Mouse (Mus musculus) MEL (cell line): ENCODE results near the gene 4930519G04Rik. TPM values are rescaled to one million over a fixed set of nuclear protein-coding genes. Genes with fewer than 3 reads are reported as not detected.

Source experiments
- DNase-seq: peaks from one replicate; pipeline ENCODE4 v3.0.0; 2011; ENCODE audit warnings: low read depth, low spot score
- H3K27ac ChIP-seq: 2 replicates; pipeline ENCODE4 v1.5.1; 2012; ENCODE audit warnings: low read depth, mild to moderate bottlenecking, control low read depth, low read length, moderate library complexity; ENCODE audit not compliant: control insufficient read depth
- H3K27me3 ChIP-seq, 2 experiments: fragments of 150-350 bp in 1 of 2; sonication (generic) in 1 of 2; 2 replicates each; pipeline ENCODE4 v1.6.1; 2012; ENCODE audit warnings: low read length in 2 of 2, mild to moderate bottlenecking in 2 of 2, improper control_type of control experiment in 1 of 2, moderate library complexity in 1 of 2; ENCODE audit not compliant: insufficient read depth in 2 of 2, control insufficient read depth in 1 of 2
- H3K36me3 ChIP-seq, 2 experiments: 2 replicates each; pipeline ENCODE4 v1.6.1; 2012 to 2014; ENCODE audit warnings: low read length in 2 of 2, improper control_type of control experiment in 1 of 2, inconsistent platforms in 1 of 2, mild to moderate bottlenecking in 1 of 2; ENCODE audit not compliant: insufficient read depth in 2 of 2, control insufficient read depth in 1 of 2
- H3K4me1 ChIP-seq, 2 experiments: fragments of 150-350 bp in 1 of 2; sonication (generic) in 1 of 2; 2 replicates each; pipeline ENCODE4 v1.6.1; 2012; ENCODE audit warnings: low read length in 2 of 2, improper control_type of control experiment in 1 of 2, mild to moderate bottlenecking in 1 of 2; ENCODE audit not compliant: insufficient read depth in 2 of 2, control insufficient read depth in 1 of 2
- H3K4me3 ChIP-seq, 2 experiments: fragments of 150-350 bp in 1 of 2; sonication (generic) in 1 of 2; 2 replicates each; pipeline ENCODE4 v1.5.1; 2012; ENCODE audit warnings: low read depth in 2 of 2, low read length in 2 of 2, mild to moderate bottlenecking in 2 of 2, moderate library complexity in 2 of 2, control low read depth in 1 of 2, improper control_type of control experiment in 1 of 2; ENCODE audit not compliant: control insufficient read depth in 1 of 2, insufficient read depth in 1 of 2
- H3K79me2 ChIP-seq: 2 replicates; pipeline ENCODE4 v1.6.1; 2012; ENCODE audit warnings: mild to moderate bottlenecking, low read length, moderate library complexity; ENCODE audit not compliant: control insufficient read depth, poor library complexity, insufficient read depth
- H3K9ac ChIP-seq: 2 replicates; pipeline ENCODE4 v1.6.1; 2012; ENCODE audit warnings: low read depth, mild to moderate bottlenecking, control low read depth, low read length, moderate library complexity; ENCODE audit not compliant: control insufficient read depth, poor library complexity, severe bottlenecking
- H3K9me3 ChIP-seq: fragments of 150-350 bp; sonication (generic); replicated peaks from 2 replicates; pipeline ENCODE4 v1.6.1; 2012; ENCODE audit warnings: mild to moderate bottlenecking, low read length, improper control_type of control experiment, moderate library complexity; ENCODE audit not compliant: insufficient read depth
- BHLHE40 ChIP-seq: IDR thresholded peaks from 2 replicates; pipeline ENCODE4 v1.6.1; 2012; ENCODE audit warnings: low read depth, mild to moderate bottlenecking, inconsistent platforms, low read length, improper control_type of control experiment, borderline replicate concordance
- CHD1 ChIP-seq: IDR thresholded peaks from 2 replicates; pipeline ENCODE4 v1.6.1; 2012; ENCODE audit warnings: low read depth, mild to moderate bottlenecking, inconsistent platforms, low read length, improper control_type of control experiment
- E2F4 ChIP-seq: IDR thresholded peaks from 2 replicates; pipeline ENCODE4 v1.6.1; 2011; ENCODE audit warnings: low read depth, low read length, improper control_type of control experiment, borderline replicate concordance
- EP300 ChIP-seq, 2 experiments: IDR thresholded peaks; 2 replicates each; pipeline ENCODE4 v1.6.1; 2011; ENCODE audit warnings: improper control_type of control experiment in 2 of 2, low read length in 2 of 2, low read depth in 1 of 2, mild to moderate bottlenecking in 1 of 2
- ETS1 ChIP-seq: IDR thresholded peaks from 2 replicates; pipeline ENCODE4 v1.6.1; 2012; ENCODE audit warnings: low read depth, mild to moderate bottlenecking, inconsistent platforms, low read length, improper control_type of control experiment, moderate library complexity
- MAFK ChIP-seq: IDR thresholded peaks from 2 replicates; pipeline ENCODE4 v1.6.1; 2011; ENCODE audit warnings: low read depth, mild to moderate bottlenecking, low read length, improper control_type of control experiment, borderline replicate concordance
- MAX ChIP-seq: IDR thresholded peaks from 2 replicates; pipeline ENCODE4 v1.6.1; 2011; ENCODE audit warnings: low read length, improper control_type of control experiment
- MXI1 ChIP-seq: IDR thresholded peaks from 2 replicates; pipeline ENCODE4 v1.6.1; 2011; ENCODE audit warnings: mild to moderate bottlenecking, low read depth, low read length, improper control_type of control experiment
- NELFE ChIP-seq: IDR thresholded peaks from 2 replicates; pipeline ENCODE4 v1.6.1; 2011; ENCODE audit warnings: low read depth, low read length, improper control_type of control experiment
- NRF1 ChIP-seq: IDR thresholded peaks from 2 replicates; pipeline ENCODE4 v1.6.1; 2014; ENCODE audit warnings: low read depth, mild to moderate bottlenecking, inconsistent platforms, low read length, improper control_type of control experiment, moderate library complexity; ENCODE audit not compliant: poor library complexity, insufficient read depth, severe bottlenecking
- RCOR1 ChIP-seq: IDR thresholded peaks from 2 replicates; pipeline ENCODE4 v1.6.1; 2012; ENCODE audit warnings: low read depth, mild to moderate bottlenecking, inconsistent platforms, low read length, improper control_type of control experiment
- TCF12 ChIP-seq: IDR thresholded peaks from 2 replicates; pipeline ENCODE4 v1.6.1; 2014; ENCODE audit warnings: low read depth, mild to moderate bottlenecking, inconsistent platforms, low read length, improper control_type of control experiment, moderate library complexity
- ZC3H11A ChIP-seq: IDR thresholded peaks from 2 replicates; pipeline ENCODE4 v1.6.1; 2012; ENCODE audit warnings: low read depth, mild to moderate bottlenecking, inconsistent platforms, low read length, improper control_type of control experiment
- ZKSCAN1 ChIP-seq: IDR thresholded peaks from 2 replicates; pipeline ENCODE4 v1.6.1; 2012; ENCODE audit warnings: low read depth, mild to moderate bottlenecking, inconsistent platforms, low read length, improper control_type of control experiment, moderate library complexity
- ZNF384 ChIP-seq: IDR thresholded peaks from 2 replicates; pipeline ENCODE4 v1.6.1; 2012; ENCODE audit warnings: low read depth, mild to moderate bottlenecking, inconsistent platforms, low read length, improper control_type of control experiment
- polyA plus RNA-seq, 2 experiments: library from polyadenylated mRNA; stranded (reverse) in 1 of 2; unstranded in 1 of 2; fragments of >175 nt in 1 of 2; fragments of >200 nt in 1 of 2; gene quantifications; 2 replicates each; pipeline versions ENCODE4 v1.2.1 to v1.2.4; 2012; ENCODE audit warnings: low replicate concordance in 2 of 2, low read depth in 1 of 2; ENCODE audit not compliant: insufficient read length in 2 of 2, insufficient read depth in 1 of 2, missing spikeins in 1 of 2
- total RNA-seq: library from RNA; depleted of rRNA; stranded (reverse); fragments of 300-350 nt; gene quantifications from 2 replicates; pipeline ENCODE4 v1.2.3, GENCODE M21; 2012; rRNA removed

The 4930519G04Rik gene
- total and polyA plus RNA-seq, 3 experiments = not detected

GRCm38 (mm10) chr5:114931626-114932025, 78.2 kb downstream of the 4930519G04Rik start:
- no peaks in the 10 kb centered on the region for H3K9me3 ChIP-seq
- peaks cover 4 to 12% of the 10 kb centered on the region in 2 experiments; a peak in 3 of 4 replicates for H3K4me1 ChIP-seq
- no peak overlapping the region for H3K4me3 ChIP-seq
- TF ChIP-seq NRF1 (no peak), ZC3H11A (no peak), TCF12 (no peak), ETS1 (no peak), ZKSCAN1 (no peak), E2F4 (no peak), CHD1 (no peak), BHLHE40 (no peak), EP300 (IDR thresholded peaks at IDR 0.05; ENCODE audit: low read depth in 1 of 2, low read length in 2 of 2) (no peak), RCOR1 (no peak), ZNF384 (no peak), MAFK (no peak)
- H3K36me3 ChIP-seq = peaks cover 0 to 7% of the 10 kb centered on the region in 2 experiments; a peak in 2 of 4 replicates
- no peak overlapping the region for H3K9ac ChIP-seq
- H3K27ac ChIP-seq = no peak overlapping the region
- H3K27me3 ChIP-seq = no peaks in the 10 kb centered on the region
- no peak for DNase-seq
- no peaks in the 10 kb centered on the region for H3K79me2 ChIP-seq

DNA sequence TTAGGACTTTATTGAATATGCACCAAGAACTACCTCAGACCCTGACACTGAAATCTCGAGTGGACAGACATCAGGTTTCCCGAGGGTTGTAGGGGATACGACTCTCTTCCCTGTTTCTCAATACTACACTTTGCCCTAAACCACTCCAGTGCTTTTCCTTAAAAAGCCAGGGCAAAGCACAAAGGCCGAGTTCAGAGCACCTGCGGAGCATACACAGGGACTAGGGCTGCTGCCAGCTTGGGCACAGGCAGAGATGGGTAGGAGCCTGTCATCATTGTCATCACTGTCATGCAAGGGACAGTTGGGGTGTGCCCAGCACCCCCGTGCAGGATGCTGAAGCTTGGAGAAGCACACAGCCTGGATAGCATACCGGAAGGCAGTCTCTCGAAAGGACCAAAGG, 79.7 kb downstream of the 4930519G04Rik start:
- H3K79me2 ChIP-seq = no peaks in the 10 kb centered on the region
- no peaks in the 10 kb centered on the region for H3K27me3 ChIP-seq
- H3K27ac ChIP-seq = no peak overlapping the region
- no peaks in the 10 kb centered on the region for H3K4me1 ChIP-seq
- no peak for DNase-seq
- H3K9me3 ChIP-seq = no peaks in the 10 kb centered on the region
- no peak for TF ChIP-seq MAX
- no peak for TF ChIP-seq NRF1
- no peak for TF ChIP-seq MXI1
- no peak for TF ChIP-seq MAFK
- no peak for TF ChIP-seq NELFE
- TF ChIP-seq, all 39 proteins: peak for 0
- Histone ChIP-seq H3K4me3 (no peak overlapping the region), H3K36me3 (no peaks in the 10 kb centered on the region), H3K9ac (no peak overlapping the region)

Other genes with a start within 250 kb of the 4930519G04Rik start
- not detected in 2 replicates for gene Trpv4, start 195.2 kb upstream of the 4930519G04Rik start, total RNA-seq
- under 1 TPM in 1 of 2 experiments, not detected in 1; 0.29 TPM for gene Trpv4, start 195.2 kb upstream of the 4930519G04Rik start, polyA plus RNA-seq
- 18.3 and 18.8 TPM in 2 replicates for gene Gltp, start 162.7 kb upstream of the 4930519G04Rik start, total RNA-seq
- gene Gltp, start 162.7 kb upstream of the 4930519G04Rik start, polyA plus RNA-seq = 100 to 1,000 TPM in 1 of 2 experiments, 10 to 100 TPM in 1; 67.2 to 211 TPM
- gene Tchp, start 145.9 kb upstream of the 4930519G04Rik start, total RNA-seq = 10.4 and 13.6 TPM in 2 replicates
- 10 to 100 TPM in 1 of 2 experiments, not detected in 1; 21.1 TPM for gene Tchp, start 145.9 kb upstream of the 4930519G04Rik start, polyA plus RNA-seq
- gene Ankrd13a, start 79.0 kb upstream of the 4930519G04Rik start, total RNA-seq = 140 and 180 TPM in 2 replicates
- gene Ankrd13a, start 79.0 kb upstream of the 4930519G04Rik start, polyA plus RNA-seq = 100 to 1,000 TPM; 110 to 184 TPM
- 24.0 and 29.1 TPM in 2 replicates for gene Git2, start 78.1 kb upstream of the 4930519G04Rik start, total RNA-seq
- gene Git2, start 78.1 kb upstream of the 4930519G04Rik start, polyA plus RNA-seq = 10 to 100 TPM; 64.9 to 71.7 TPM
- 47.7 and 56.0 TPM in 2 replicates for gene 1500011B03Rik, start 30.2 kb upstream of the 4930519G04Rik start, total RNA-seq
- gene 1500011B03Rik, start 30.2 kb upstream of the 4930519G04Rik start, polyA plus RNA-seq = 10 to 100 TPM in 1 of 2 experiments, not detected in 1; 75.2 TPM
- not detected in 2 replicates for gene Gm9936, start 5.0 kb downstream of the 4930519G04Rik start, total RNA-seq
- gene Gm9936, start 5.0 kb downstream of the 4930519G04Rik start, polyA plus RNA-seq = not detected
- 0.27 TPM in 1 of 2 replicates, not detected in the other for gene Oasl2, start 43.3 kb downstream of the 4930519G04Rik start, total RNA-seq
- gene Oasl2, start 43.3 kb downstream of the 4930519G04Rik start, polyA plus RNA-seq = under 1 TPM in 1 of 2 experiments, not detected in 1; 0.63 TPM
- 8.2 and 11.5 TPM in 2 replicates for gene Oasl1, start 69.6 kb downstream of the 4930519G04Rik start, total RNA-seq
- gene Oasl1, start 69.6 kb downstream of the 4930519G04Rik start, polyA plus RNA-seq = 10 to 100 TPM in 1 of 2 experiments, not detected in 1; 33.3 TPM
- gene 2210016L21Rik, start 88.5 kb downstream of the 4930519G04Rik start, total RNA-seq = 14.4 and 16.2 TPM in 2 replicates
- 10 to 100 TPM in 1 of 2 experiments, not detected in 1; 46.1 TPM for gene 2210016L21Rik, start 88.5 kb downstream of the 4930519G04Rik start, polyA plus RNA-seq
- 0.08 TPM in 1 of 2 replicates, not detected in the other for gene Hnf1a, start 117.4 kb downstream of the 4930519G04Rik start, total RNA-seq
- gene Hnf1a, start 117.4 kb downstream of the 4930519G04Rik start, polyA plus RNA-seq = under 1 TPM in 1 of 2 experiments, not detected in 1; 0.28 TPM
- 25.8 and 29.5 TPM in 2 replicates for gene Sppl3, start 157.5 kb downstream of the 4930519G04Rik start, total RNA-seq
- gene Sppl3, start 157.5 kb downstream of the 4930519G04Rik start, polyA plus RNA-seq = 10 to 100 TPM in 1 of 2 experiments, not detected in 1; 50.9 TPM
- gene Gm10401, start 244.6 kb downstream of the 4930519G04Rik start, total RNA-seq = 3.5 and 4.6 TPM in 2 replicates
- under 1 TPM in 1 of 2 experiments, not detected in 1; 0.56 TPM for gene Gm10401, start 244.6 kb downstream of the 4930519G04Rik start, polyA plus RNA-seq